Mouse (Mus musculus) bone marrow macrophage, adult 2 months (primary cell): Measurements from ENCODE around the gene Hspd1.

ENCODE experiments used
- CTCF ChIP-seq: IDR thresholded peaks from 2 replicates; pipeline ENCODE4 v1.5.1; 2012; ENCODE audit warnings: low read depth, mild to moderate bottlenecking, low read length, moderate library complexity
- POLR2A ChIP-seq: IDR thresholded peaks from 2 replicates; pipeline ENCODE4 v1.6.1; 2012; ENCODE audit warnings: mild to moderate bottlenecking, low read depth, low read length, borderline replicate concordance

DNA sequence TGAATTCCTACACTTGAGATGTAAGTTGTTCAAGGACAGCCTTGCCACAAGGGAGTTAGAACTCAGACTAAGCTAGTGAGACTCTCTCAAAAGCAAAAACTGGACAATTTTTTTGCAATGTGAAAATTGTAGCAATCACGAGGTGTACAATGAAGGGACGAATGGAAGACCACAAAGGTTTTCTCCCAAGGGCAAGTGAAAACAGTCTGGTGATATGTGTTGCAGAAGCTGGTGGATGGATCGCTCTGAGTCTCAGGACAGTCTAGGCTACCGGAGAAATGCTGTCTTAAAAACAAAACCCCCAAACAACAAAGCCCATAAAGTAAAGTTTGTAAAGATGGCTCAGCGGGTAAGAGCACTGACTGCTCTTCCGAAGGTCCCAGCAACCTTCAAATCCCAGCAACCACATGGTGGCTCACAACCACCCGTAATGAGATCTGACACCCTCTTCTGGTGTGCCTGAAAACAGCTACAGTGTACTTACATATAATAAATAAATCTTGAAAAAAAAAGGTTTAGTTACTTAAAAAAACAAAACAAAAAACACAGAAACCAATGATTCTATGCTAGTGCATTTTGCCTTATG is 2.2 kb downstream of the Hspd1 start:
- TF ChIP-seq CTCF (no peak), POLR2A (no peak)
